Mouse (Mus musculus) kidney, postnatal 0 days (tissue): ENCODE results near the gene Fam240a. TPM values are rescaled to one million over a fixed set of nuclear protein-coding genes. Genes with fewer than 3 reads are reported as not detected.

ENCODE experiments used
- ATAC-seq: fragments of 200-750 bp; cut with Nextera tagmentation; replicated peaks from 2 replicates; pipeline ENCODE4 v1.8.0; 2017; ENCODE audit warnings: low read depth, moderate number of reproducible peaks, moderate TSS enrichment, moderate library complexity; ENCODE audit not compliant: low FRiP score
- DNase-seq: peaks from one replicate; pipeline ENCODE4 v3.0.0-alpha.2; 2016; ENCODE audit warnings: low spot score
- H3K27ac ChIP-seq: fragments of 300-500 bp; sonication (generic); 2 replicates; pipeline ENCODE4 v1.5.1; 2014; ENCODE audit warnings: mild to moderate bottlenecking
- H3K27me3 ChIP-seq: fragments of 300-500 bp; sonication (generic); 2 replicates; pipeline ENCODE4 v1.6.1; 2014; ENCODE audit warnings: low read length, mixed read lengths; ENCODE audit not compliant: insufficient read depth
- H3K36me3 ChIP-seq: fragments of 300-500 bp; sonication (generic); 2 replicates; pipeline ENCODE4 v1.6.1; 2014; ENCODE audit warnings: low read length, mixed read lengths; ENCODE audit not compliant: insufficient read depth
- H3K4me1 ChIP-seq: fragments of 300-500 bp; sonication (generic); replicated peaks from 2 replicates; pipeline ENCODE4 v1.6.1; 2014; ENCODE audit warnings: antibody characterized with exemption, low read length, mixed read lengths; ENCODE audit not compliant: insufficient read depth
- H3K4me2 ChIP-seq: fragments of 300-500 bp; sonication (generic); 2 replicates; pipeline ENCODE4 v1.6.1; 2014; ENCODE audit warnings: mild to moderate bottlenecking, low read length, moderate library complexity, mixed read lengths
- H3K4me3 ChIP-seq: fragments of 300-500 bp; sonication (generic); replicated peaks from 2 replicates; pipeline ENCODE4 v1.5.1; 2014; ENCODE audit warnings: low read depth, low read length
- H3K9ac ChIP-seq: fragments of 300-500 bp; sonication (generic); 2 replicates; pipeline ENCODE4 v1.6.1; 2014; ENCODE audit warnings: low read depth, low read length
- H3K9me3 ChIP-seq: fragments of 300-500 bp; sonication (generic); replicated peaks from 2 replicates; pipeline ENCODE4 v1.6.1; 2016; ENCODE audit warnings: low read length, inconsistent platforms, mixed read lengths
- CTCF ChIP-seq: IDR thresholded peaks from 2 replicates; pipeline ENCODE4 v1.5.1; 2016; ENCODE audit warnings: antibody characterized with exemption, low read depth, mild to moderate bottlenecking, moderate library complexity
- WGBS: fragments of 180-500 bp; shearing (Covaris S2); extraction: QIAGEN DNeasy Blood & Tissue Kit; methylation state at CpG from one replicate; pipeline ENCODE4 v1.1.7; 2014; 5-methylcytosine and 5-hydroxymethylcytosine counted together
- polyA plus RNA-seq: library from polyadenylated mRNA; unstranded; fragments of >200 nt; fragmentation: Nextera tagmentation; extraction: Ambion mirVana; gene quantifications from 2 replicates; pipeline ENCODE4 v1.2.1, GENCODE M21; 2015

The Fam240a gene
- polyA plus RNA-seq, 1 experiment from 2014 or later = not detected

DNA sequence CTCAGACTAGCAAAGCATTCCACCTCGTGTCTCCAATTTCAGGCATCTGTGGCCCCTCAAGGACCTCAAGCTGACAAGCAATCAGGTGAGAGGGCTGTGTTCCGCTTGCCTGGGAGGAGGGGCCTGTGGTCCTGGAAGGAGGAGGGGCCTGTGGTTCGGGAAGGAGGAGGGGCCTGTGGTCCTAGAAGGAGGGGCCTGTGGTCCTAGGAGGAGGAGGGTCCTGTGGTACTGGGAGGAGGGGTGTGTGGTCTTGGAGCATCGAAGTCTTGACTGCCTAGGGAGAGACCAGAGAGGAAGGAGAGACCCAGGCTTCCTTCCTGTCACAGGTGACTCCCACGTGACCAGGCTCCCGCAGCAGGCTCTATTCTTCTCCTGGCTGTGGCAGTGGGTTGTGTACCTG lies 20.1 kb downstream of the Fam240a start:
- H3K4me1 ChIP-seq = peaks cover 6% of the 10 kb centered on the region
- H3K9me3 ChIP-seq = no peaks in the 10 kb centered on the region
- DNase-seq (peak; percentile 19), ATAC-seq (peak; percentile 27)
- TF ChIP-seq CTCF = no peak
- WGBS = 8% methylated on average over 6 of the region's 6 CpGs
- peak overlapping the region; percentile 37 for H3K4me2 ChIP-seq
- no peak overlapping the region for H3K4me3 ChIP-seq
- no peaks in the 10 kb centered on the region for H3K27me3 ChIP-seq
- no peak overlapping the region for H3K9ac ChIP-seq
- no peak overlapping the region for H3K27ac ChIP-seq
- H3K36me3 ChIP-seq = 0 out of 2 replicates have a peak, but pooled peaks cover 5% of the 10 kb centered on the region

DNA sequence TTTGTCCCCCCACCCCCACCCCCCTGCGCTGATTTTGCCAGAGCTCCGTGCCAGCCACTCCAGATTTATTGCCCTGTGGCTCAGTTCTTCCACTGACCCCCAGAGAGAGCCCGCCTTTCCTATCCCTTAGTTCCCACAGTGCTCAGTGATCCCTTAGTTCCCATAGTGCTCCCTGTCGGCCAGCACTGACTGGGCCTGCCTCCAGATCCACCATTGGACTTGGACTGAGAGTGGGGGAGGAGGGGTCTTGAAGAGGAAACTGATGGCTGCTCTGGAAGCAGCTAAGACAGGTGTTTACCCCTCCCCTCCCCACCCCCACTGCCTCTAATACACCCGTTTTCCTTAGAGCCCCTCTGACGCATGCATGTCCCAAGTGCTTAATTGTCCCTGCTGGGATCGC lies 20.7 kb downstream of the Fam240a start:
- no peak for TF ChIP-seq CTCF
- Histone ChIP-seq H3K4me3 (no peak overlapping the region), H3K9me3 (no peaks in the 10 kb centered on the region), H3K9ac (no peak overlapping the region), H3K4me2 (peak overlapping the region; percentile 37), H3K4me1 (peaks cover 6% of the 10 kb centered on the region), H3K27me3 (no peaks in the 10 kb centered on the region), H3K27ac (no peak overlapping the region), H3K36me3 (0 out of 2 replicates have a peak, but pooled peaks cover 5% of the 10 kb centered on the region)
- WGBS = 17% methylated on average over 7 of the region's 7 CpGs
- peak; percentile 12 for DNase-seq
- ATAC-seq = peak; percentile 16; the same call in 1 of the 2 replicates

DNA sequence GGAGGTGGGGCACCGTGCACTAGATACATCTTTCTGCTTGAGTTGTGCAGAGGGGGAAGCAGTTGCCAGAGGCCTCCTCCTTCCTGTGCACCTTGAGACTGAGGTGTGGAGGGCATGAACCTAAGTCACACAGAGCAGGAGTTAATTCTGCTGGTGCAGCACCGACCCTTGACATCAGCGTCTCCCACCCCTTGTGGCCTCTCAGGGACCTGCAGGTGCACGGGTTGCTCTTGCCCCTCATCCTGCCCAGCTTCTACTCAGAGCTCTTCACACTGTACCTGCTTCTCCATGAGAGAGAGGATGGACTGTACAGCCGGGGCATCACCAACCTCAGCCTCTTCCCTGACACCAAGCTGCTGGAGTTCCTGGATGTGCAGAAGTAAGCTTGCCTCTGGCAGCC lies 21.2 kb downstream of the Fam240a start:
- H3K4me3 ChIP-seq = no peak overlapping the region
- TF ChIP-seq CTCF = peak; percentile 28; the same call in 1 of the 2 replicates
- no peak overlapping the region for H3K4me2 ChIP-seq
- no peaks in the 10 kb centered on the region for H3K27me3 ChIP-seq
- no peak overlapping the region for H3K9ac ChIP-seq
- H3K9me3 ChIP-seq = no peaks in the 10 kb centered on the region
- ATAC-seq (0 out of 2 replicates have a peak, but pooled peaks have one; percentile 38), DNase-seq (no peak)
- WGBS = 34% methylated on average over 5 of the region's 5 CpGs
- 0 out of 2 replicates have a peak, but pooled peaks cover 5% of the 10 kb centered on the region for H3K36me3 ChIP-seq
- no peak overlapping the region for H3K27ac ChIP-seq
- peaks cover 6% of the 10 kb centered on the region for H3K4me1 ChIP-seq

DNA sequence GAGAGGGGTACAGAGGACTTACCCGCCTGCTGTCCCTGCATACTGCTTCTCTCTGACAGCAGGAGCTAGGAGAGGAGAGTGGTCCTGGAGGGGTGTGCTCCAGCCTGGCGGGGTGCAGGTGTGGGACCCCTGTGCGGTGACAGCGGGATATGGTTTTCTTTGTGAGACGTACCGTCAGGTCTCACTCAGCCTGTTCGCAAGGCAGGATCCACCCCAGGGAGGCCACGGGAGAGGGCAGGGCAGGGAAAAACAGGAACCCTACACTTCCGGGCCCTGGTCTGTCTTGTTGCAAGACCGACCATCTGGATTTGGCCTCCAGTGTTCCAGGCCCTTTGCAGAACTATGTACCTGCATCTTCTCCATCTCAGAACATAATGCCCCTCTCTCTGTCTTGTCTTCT lies 23.2 kb downstream of the Fam240a start:
- no peak for TF ChIP-seq CTCF
- ATAC-seq (no peak), DNase-seq (no peak)
- Histone ChIP-seq H3K4me3 (no peak overlapping the region), H3K4me1 (peaks cover 6% of the 10 kb centered on the region), H3K27ac (no peak overlapping the region), H3K4me2 (no peak overlapping the region), H3K9me3 (no peaks in the 10 kb centered on the region), H3K36me3 (0 out of 2 replicates have a peak, but pooled peaks cover 3% of the 10 kb centered on the region), H3K27me3 (no peaks in the 10 kb centered on the region), H3K9ac (no peak overlapping the region)
- WGBS = 75% methylated on average over 10 of the region's 10 CpGs

DNA sequence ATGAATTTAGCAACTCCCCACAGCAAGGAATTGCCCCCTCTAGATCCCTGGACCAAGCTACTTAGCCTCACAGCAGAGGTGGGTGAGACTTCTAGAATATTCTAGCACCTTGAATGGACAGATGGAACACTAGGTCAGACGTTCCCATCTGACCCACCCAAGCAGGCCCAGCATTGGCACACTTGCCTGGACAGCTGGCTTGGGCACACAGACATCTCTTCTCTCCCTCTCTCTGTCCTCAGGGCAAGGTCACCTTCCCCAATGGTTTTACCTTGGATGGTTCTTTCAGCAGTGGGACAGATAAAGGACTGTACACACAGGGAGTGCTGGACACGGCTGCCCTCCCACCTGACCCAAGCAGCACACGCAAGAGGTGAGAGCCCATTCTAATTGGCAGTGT lies 24.1 kb downstream of the Fam240a start:
- 89% methylated on average over 3 of the region's 3 CpGs for WGBS
- no peak overlapping the region for H3K27ac ChIP-seq
- ATAC-seq (no peak), DNase-seq (no peak)
- H3K4me2 ChIP-seq = no peak overlapping the region
- peaks cover 6% of the 10 kb centered on the region for H3K4me1 ChIP-seq
- no peak overlapping the region for H3K4me3 ChIP-seq
- no peaks in the 10 kb centered on the region for H3K36me3 ChIP-seq
- no peaks in the 10 kb centered on the region for H3K9me3 ChIP-seq
- no peak for TF ChIP-seq CTCF
- H3K9ac ChIP-seq = no peak overlapping the region
- no peaks in the 10 kb centered on the region for H3K27me3 ChIP-seq

DNA sequence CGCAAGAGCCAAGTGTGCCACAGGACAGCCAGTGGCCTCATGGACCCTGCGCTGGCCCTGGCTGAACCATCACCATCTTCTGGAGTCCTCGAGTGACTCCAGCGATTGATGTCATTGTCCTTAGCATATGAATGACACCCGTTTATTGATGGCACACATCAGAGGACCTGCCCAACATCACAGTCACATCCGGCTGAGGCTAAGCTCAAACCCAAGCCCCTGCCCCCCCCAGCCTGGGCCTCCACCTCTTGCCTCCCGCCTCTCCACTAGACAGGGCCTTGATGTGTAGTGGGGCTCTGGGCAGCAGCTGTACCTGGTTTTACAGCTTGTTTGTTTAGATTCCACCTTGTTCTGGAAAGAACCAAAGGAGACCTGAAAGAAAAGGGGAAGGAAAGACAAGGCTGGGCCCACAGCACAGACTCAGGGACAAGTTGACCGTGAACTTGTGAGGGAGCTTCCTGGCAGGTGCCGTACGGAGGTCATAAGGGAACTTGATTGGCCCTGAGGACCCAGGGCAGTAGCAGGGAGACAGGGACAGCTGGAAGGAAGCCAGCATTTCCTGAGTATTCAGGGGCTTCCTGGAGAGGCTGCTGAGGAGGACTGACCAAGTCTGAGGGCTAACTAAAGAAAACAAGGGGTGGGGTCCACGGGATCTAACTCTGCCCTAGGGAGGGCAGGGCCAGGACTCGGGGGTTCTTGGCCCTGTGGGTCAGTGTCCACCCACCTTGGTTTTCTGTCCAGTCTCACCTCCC lies 25.4 kb downstream of the Fam240a start:
- no peak for ATAC-seq
- H3K27ac ChIP-seq = no peak overlapping the region
- peak; percentile 32 for DNase-seq

More for the DNA sequence above, 25.4 kb downstream of the Fam240a start:
- Histone ChIP-seq H3K4me2 (no peak overlapping the region), H3K4me3 (no peak overlapping the region), H3K27me3 (no peaks in the 10 kb centered on the region), H3K36me3 (no peaks in the 10 kb centered on the region), H3K4me1 (peaks cover 2% of the 10 kb centered on the region), H3K9me3 (no peaks in the 10 kb centered on the region), H3K9ac (no peak overlapping the region)
- TF ChIP-seq CTCF = no peak
- 65% methylated on average over 12 of the region's 12 CpGs for WGBS
